Mouse (Mus musculus) large intestine, adult 2 months (tissue): ENCODE data around the gene Usf3. TPM values are rescaled to one million over a fixed set of nuclear protein-coding genes. Genes with fewer than 3 reads are reported as not detected.

ENCODE experiments used
- DNase-seq: peaks from one replicate; pipeline ENCODE4 v3.0.0-alpha.2; 2012; ENCODE audit warnings: low read depth, low spot score
- WGBS: fragments of 180-500 bp; shearing (Covaris S2); methylation state at CpG from one replicate; pipeline ENCODE4 v1.1.7; 2018; 5-methylcytosine and 5-hydroxymethylcytosine counted together
- polyA plus RNA-seq: library from polyadenylated mRNA; depleted of rRNA; stranded (reverse); fragments of >200 nt; gene quantifications from 2 replicates; pipeline ENCODE4 v1.2.3, GENCODE M21; 2012

The Usf3 gene
- polyA plus RNA-seq, 1 experiment: 6.1 TPM

- under 1% methylated on average over 26 of the region's 26 CpGs for WGBS
- DNase-seq: peak; percentile 95
Observed at GRCm38 (mm10) chr16:44172297-44173154, 520 bp upstream of the Usf3 start.

GRCm38 (mm10) chr16:44173966-44174530, 1.0 kb downstream of the Usf3 start:
- WGBS: 2% methylated on average over 7 of the region's 7 CpGs
- no peak for DNase-seq

- 17% methylated on average over 1 of the region's 1 CpGs for WGBS
- no peak for DNase-seq
Observed at GRCm38 (mm10) chr16:44175001-44175400, 2.0 kb downstream of the Usf3 start.

- DNase-seq: no peak
- 95% methylated on average over 2 of the region's 2 CpGs for WGBS
Observed at GRCm38 (mm10) chr16:44176511-44176910, 3.5 kb downstream of the Usf3 start.

- DNase-seq: no peak
- 31% methylated on average over 1 of the region's 1 CpGs for WGBS
Observed at GRCm38 (mm10) chr16:44178555-44178954, 5.5 kb downstream of the Usf3 start.

GRCm38 (mm10) chr16:44182597-44182996, 9.6 kb downstream of the Usf3 start:
- no peak for DNase-seq
- 57% methylated on average over 1 of the region's 1 CpGs for WGBS

GRCm38 (mm10) chr16:44184769-44185168, 11.7 kb downstream of the Usf3 start:
- WGBS: 35% methylated on average over 3 of the region's 3 CpGs
- DNase-seq: no peak

GRCm38 (mm10) chr16:44187172-44187571, 14.1 kb downstream of the Usf3 start:
- WGBS: 86% methylated on average over 4 of the region's 4 CpGs
- no peak for DNase-seq

GRCm38 (mm10) chr16:44188766-44189165, 15.7 kb downstream of the Usf3 start:
- 83% methylated on average over 3 of the region's 3 CpGs for WGBS
- no peak for DNase-seq

- no peak for DNase-seq
- WGBS: 74% methylated on average over 6 of the region's 6 CpGs
Observed at GRCm38 (mm10) chr16:44190032-44190431, 17.0 kb downstream of the Usf3 start.

GRCm38 (mm10) chr16:44190968-44191367, 17.9 kb downstream of the Usf3 start:
- DNase-seq: no peak
- 96% methylated on average over 2 of the region's 2 CpGs for WGBS

GRCm38 (mm10) chr16:44199066-44199703, 26.1 kb downstream of the Usf3 start:
- 88% methylated on average over 14 of the region's 14 CpGs for WGBS
- no peak for DNase-seq

- no peak for DNase-seq
- WGBS: 92% methylated on average over 4 of the region's 4 CpGs
Observed at GRCm38 (mm10) chr16:44200146-44200545, 27.1 kb downstream of the Usf3 start.

GRCm38 (mm10) chr16:44204331-44204730, 31.3 kb downstream of the Usf3 start:
- WGBS: 67% methylated on average over 6 of the region's 6 CpGs
- DNase-seq: no peak

GRCm38 (mm10) chr16:44205973-44206372, 32.9 kb downstream of the Usf3 start:
- 85% methylated on average over 8 of the region's 8 CpGs for WGBS
- no peak for DNase-seq

GRCm38 (mm10) chr16:44210156-44211053, 37.4 kb downstream of the Usf3 start:
- DNase-seq: no peak
- 82% methylated on average over 10 of the region's 10 CpGs for WGBS

GRCm38 (mm10) chr16:44211054-44211414, 38.0 kb downstream of the Usf3 start:
- DNase-seq: no peak
- 85% methylated on average over 1 of the region's 1 CpGs for WGBS

GRCm38 (mm10) chr16:44212703-44213102, 39.7 kb downstream of the Usf3 start:
- no peak for DNase-seq
- WGBS: 86% methylated on average over 7 of the region's 7 CpGs

- 92% methylated on average over 9 of the region's 9 CpGs for WGBS
- no peak for DNase-seq
Observed at GRCm38 (mm10) chr16:44215513-44215912, 42.5 kb downstream of the Usf3 start.

- 96% methylated on average over 7 of the region's 7 CpGs for WGBS
- DNase-seq: no peak
Observed at GRCm38 (mm10) chr16:44216417-44216816, 43.4 kb downstream of the Usf3 start.
